Mouse (Mus musculus) lung, postnatal 0 days (tissue): ENCODE data around the gene Midn. TPM values are rescaled to one million over a fixed set of nuclear protein-coding genes. Genes with fewer than 3 reads are reported as not detected.
A peak's percentile ranks its signal among the peaks of the same experiment; 100 is the strongest.

Experiments
- ATAC-seq: fragments of 200-750 bp; cut with Nextera tagmentation; 2 replicates; pipeline ENCODE4 v1.8.0; 2017; ENCODE audit warnings: moderate library complexity
- DNase-seq: peaks from one replicate; pipeline ENCODE4 v3.0.0-alpha.2; 2016; ENCODE audit warnings: low spot score
- H3K27ac ChIP-seq: fragments of 300-500 bp; sonication (generic); 2 replicates; pipeline ENCODE4 v1.5.1; 2014; ENCODE audit warnings: antibody characterized with exemption, mild to moderate bottlenecking, low read length, mixed read lengths
- H3K27me3 ChIP-seq: fragments of 300-500 bp; sonication (generic); replicated peaks from 2 replicates; pipeline ENCODE4 v1.6.1; 2014; ENCODE audit warnings: low read length, mixed read lengths; ENCODE audit not compliant: insufficient read depth
- H3K36me3 ChIP-seq: fragments of 300-500 bp; sonication (generic); 2 replicates; pipeline ENCODE4 v1.6.1; 2014; ENCODE audit warnings: low read length, mixed read lengths; ENCODE audit not compliant: insufficient read depth
- H3K4me1 ChIP-seq: fragments of 300-500 bp; sonication (generic); 2 replicates; pipeline ENCODE4 v1.6.1; 2014; ENCODE audit warnings: antibody characterized with exemption, low read depth, low read length, mixed read lengths; ENCODE audit not compliant: insufficient read depth
- H3K4me2 ChIP-seq: fragments of 300-500 bp; sonication (generic); replicated peaks from 2 replicates; pipeline ENCODE4 v1.6.1; 2014; ENCODE audit warnings: low read depth, mild to moderate bottlenecking, low read length, moderate library complexity, mixed read lengths
- H3K4me3 ChIP-seq: fragments of 300-500 bp; sonication (generic); 2 replicates; pipeline ENCODE4 v1.5.1; 2014; ENCODE audit warnings: low read depth, low read length
- H3K9ac ChIP-seq: fragments of 300-500 bp; sonication (generic); replicated peaks from 2 replicates; pipeline ENCODE4 v1.6.1; 2014; ENCODE audit warnings: low read depth, mild to moderate bottlenecking
- H3K9me3 ChIP-seq: fragments of 300-500 bp; sonication (generic); 2 replicates; pipeline ENCODE4 v1.6.1; 2016; ENCODE audit warnings: low read length, mixed read lengths
- CTCF ChIP-seq: IDR thresholded peaks from 2 replicates; pipeline ENCODE4 v1.5.1; 2016; ENCODE audit warnings: antibody characterized with exemption, mild to moderate bottlenecking
- EP300 ChIP-seq: IDR thresholded peaks from 2 replicates; pipeline ENCODE4 v1.6.1; 2016; ENCODE audit warnings: antibody characterized with exemption, mild to moderate bottlenecking, control low read depth
- WGBS: fragments of 180-500 bp; shearing (Covaris S2); extraction: QIAGEN DNeasy Blood & Tissue Kit; methylation state at CpG from one replicate; pipeline ENCODE4 v1.1.7; 2014; 5-methylcytosine and 5-hydroxymethylcytosine counted together
- polyA plus RNA-seq: library from polyadenylated mRNA; unstranded; fragments of >200 nt; fragmentation: Nextera tagmentation; extraction: Ambion mirVana; gene quantifications from 2 replicates; pipeline ENCODE4 v1.2.1, GENCODE M21; 2015

Midn gene
- polyA plus RNA-seq, 1 experiment from 2014 or later = 13.2 TPM

- Histone ChIP-seq H3K9me3 (no peaks in the 10 kb centered on the region), H3K27ac (peak overlapping the region; percentile 100), H3K4me2 (no peak overlapping the region), H3K27me3 (no peaks in the 10 kb centered on the region), H3K9ac (no peak overlapping the region), H3K4me1 (peaks cover 15% of the 10 kb centered on the region; the same call in 1 of the 2 replicates), H3K4me3 (no peak overlapping the region), H3K36me3 (peaks cover 6% of the 10 kb centered on the region; the same call in 1 of the 2 replicates)
- TF ChIP-seq EP300 (0 out of 2 replicates have a peak, but pooled peaks have one; percentile 13), CTCF (no peak)
- ATAC-seq = no peak
- DNase-seq = peak; percentile 56
- WGBS = 64% methylated on average over 6 of the region's 6 CpGs
Measured at GRCm38 (mm10) chr10:80145896-80146295, 2.2 kb upstream of the Midn start.

GRCm38 (mm10) chr10:80146568-80147011 lies 1.5 kb upstream of the Midn start:
- TF ChIP-seq EP300 (peak; percentile 86), CTCF (no peak)
- no peaks in the 10 kb centered on the region for H3K27me3 ChIP-seq
- ATAC-seq = no peak
- peak overlapping the region; percentile 100 for H3K27ac ChIP-seq
- WGBS = 62% methylated on average over 4 of the region's 4 CpGs
- peaks cover 18% of the 10 kb centered on the region for H3K4me1 ChIP-seq
- no peaks in the 10 kb centered on the region for H3K9me3 ChIP-seq
- peak; percentile 37 for DNase-seq
- 0 out of 2 replicates have a peak overlapping the region, but pooled peaks have one; percentile 12 for H3K9ac ChIP-seq
- peaks cover 6% of the 10 kb centered on the region; the same call in 1 of the 2 replicates for H3K36me3 ChIP-seq
- H3K4me2 ChIP-seq = no peak overlapping the region
- H3K4me3 ChIP-seq = no peak overlapping the region

- Histone ChIP-seq H3K9me3 (no peaks in the 10 kb centered on the region), H3K27me3 (no peaks in the 10 kb centered on the region), H3K27ac (peak overlapping the region; percentile 100), H3K4me2 (0 out of 2 replicates have a peak overlapping the region, but pooled peaks have one; percentile 90), H3K4me1 (peaks cover 22% of the 10 kb centered on the region), H3K4me3 (no peak overlapping the region; the same call in 1 of the 2 replicates), H3K36me3 (peaks cover 6% of the 10 kb centered on the region; the same call in 1 of the 2 replicates), H3K9ac (no peak overlapping the region)
- no peak for ATAC-seq
- WGBS = 63% methylated on average over 5 of the region's 5 CpGs
- DNase-seq = peak; percentile 51
- no peak for TF ChIP-seq CTCF
- no peak for TF ChIP-seq EP300
Measured at GRCm38 (mm10) chr10:80147146-80147718, 840 bp upstream of the Midn start.

GRCm38 (mm10) chr10:80148610-80149290 lies 678 bp downstream of the Midn start:
- Histone ChIP-seq H3K36me3 (peaks cover 12% of the 10 kb centered on the region; the same call in 1 of the 2 replicates), H3K9ac (peak overlapping the region; percentile 83), H3K4me1 (peaks cover 30% of the 10 kb centered on the region), H3K4me2 (peak overlapping the region; percentile 90), H3K4me3 (peak overlapping the region; percentile 85), H3K27ac (peak overlapping the region; percentile 100), H3K9me3 (no peaks in the 10 kb centered on the region), H3K27me3 (no peaks in the 10 kb centered on the region)
- under 1% methylated on average over 50 of the region's 57 CpGs for WGBS
- ATAC-seq = peak; percentile 55
- peak; percentile 97 for DNase-seq
- TF ChIP-seq CTCF = peak; percentile 79
- TF ChIP-seq EP300 = no peak; the same call in 1 of the 2 replicates

GRCm38 (mm10) chr10:80149291-80150225 lies 1.5 kb downstream of the Midn start:
- Histone ChIP-seq H3K9me3 (no peaks in the 10 kb centered on the region), H3K27me3 (no peaks in the 10 kb centered on the region), H3K9ac (peak overlapping the region; percentile 83), H3K4me2 (peak overlapping the region; percentile 90), H3K4me3 (peak overlapping the region; percentile 85), H3K4me1 (peaks cover 31% of the 10 kb centered on the region), H3K27ac (peak overlapping the region; percentile 100), H3K36me3 (peaks cover 20% of the 10 kb centered on the region)
- DNase-seq = peak; percentile 99
- TF ChIP-seq CTCF (no peak), EP300 (no peak)
- WGBS = 2% methylated on average over 80 of the region's 88 CpGs
- ATAC-seq = peak; percentile 78
